Mouse (Mus musculus): Measurements from ENCODE around the gene Rpl22l1.

The Rpl22l1 gene

GRCm38 (mm10) chr3:28805301-28806097 is at the start of gene Rpl22l1:
TSS of gene Rpl22l1 (plus strand) at chr3:28805436.
- peak; percentile 99 for DNase-seq (ENCODE audit: low read depth)

- DNase-seq (ENCODE audit: low read depth), result no peak
Observed at GRCm38 (mm10) chr3:28755477-28755876, 49.8 kb upstream of the Rpl22l1 start.

- DNase-seq (ENCODE audit: low read depth), result peak; percentile 17
Observed at GRCm38 (mm10) chr3:28761225-28761789, 43.9 kb upstream of the Rpl22l1 start.

GRCm38 (mm10) chr3:28766935-28767334 is 38.3 kb upstream of the Rpl22l1 start:
- no peak for DNase-seq (ENCODE audit: low read depth)

GRCm38 (mm10) chr3:28768222-28768621 is 37.0 kb upstream of the Rpl22l1 start:
- DNase-seq (ENCODE audit: low read depth), result no peak

- DNase-seq (ENCODE audit: low read depth), result peak; percentile 16
Observed at GRCm38 (mm10) chr3:28772919-28773318, 32.3 kb upstream of the Rpl22l1 start.

GRCm38 (mm10) chr3:28775361-28775760 is 29.9 kb upstream of the Rpl22l1 start:
- no peak for DNase-seq (ENCODE audit: low read depth)

GRCm38 (mm10) chr3:28775958-28776357 is 29.3 kb upstream of the Rpl22l1 start:
- no peak for DNase-seq (ENCODE audit: low read depth)

- no peak for DNase-seq (ENCODE audit: low read depth)
Observed at GRCm38 (mm10) chr3:28776491-28776890, 28.7 kb upstream of the Rpl22l1 start.

- no peak for DNase-seq (ENCODE audit: low read depth)
Observed at GRCm38 (mm10) chr3:28780511-28780910, 24.7 kb upstream of the Rpl22l1 start.

- DNase-seq (ENCODE audit: low read depth), result peak; percentile 95
Observed at GRCm38 (mm10) chr3:28780994-28781393, 24.2 kb upstream of the Rpl22l1 start, which contains the start of gene Eif5a2. TSS of gene Eif5a2 (plus strand) at chr3:28781276.

GRCm38 (mm10) chr3:28781422-28781821 is 23.8 kb upstream of the Rpl22l1 start:
- DNase-seq (ENCODE audit: low read depth), result no peak

GRCm38 (mm10) chr3:28781848-28782247 is 23.4 kb upstream of the Rpl22l1 start:
- no peak for DNase-seq (ENCODE audit: low read depth)

GRCm38 (mm10) chr3:28784176-28784575 is 21.1 kb upstream of the Rpl22l1 start:
- no peak for DNase-seq (ENCODE audit: low read depth)

GRCm38 (mm10) chr3:28794835-28795234 is 10.4 kb upstream of the Rpl22l1 start:
- DNase-seq (ENCODE audit: low read depth), result no peak

- no peak for DNase-seq (ENCODE audit: low read depth)
Observed at GRCm38 (mm10) chr3:28808039-28808643, 2.9 kb downstream of the Rpl22l1 start.

- DNase-seq (ENCODE audit: low read depth), result no peak
Observed at GRCm38 (mm10) chr3:28811441-28811840, 6.2 kb downstream of the Rpl22l1 start.

- peak; percentile 92 for DNase-seq (ENCODE audit: low read depth)
Observed at GRCm38 (mm10) chr3:28814361-28814760, 9.1 kb downstream of the Rpl22l1 start.

- DNase-seq (ENCODE audit: low read depth), result no peak
Observed at GRCm38 (mm10) chr3:28816010-28816540, 10.8 kb downstream of the Rpl22l1 start.

- no peak for DNase-seq (ENCODE audit: low read depth)
Observed at GRCm38 (mm10) chr3:28826272-28826671, 21.0 kb downstream of the Rpl22l1 start.

GRCm38 (mm10) chr3:28827605-28828004 is 22.4 kb downstream of the Rpl22l1 start:
- no peak for DNase-seq (ENCODE audit: low read depth)

GRCm38 (mm10) chr3:28829454-28829853 is 24.2 kb downstream of the Rpl22l1 start:
- DNase-seq (ENCODE audit: low read depth), result no peak

Data from NIH3T3 (cell line).